Mouse (Mus musculus): ENCODE data around the gene Ppargc1a. TPM values are rescaled to one million over a fixed set of nuclear protein-coding genes. Genes with fewer than 3 reads are reported as not detected.

Gene Ppargc1a
- polyA plus RNA-seq, 1 experiment from 2014 or later, result 23.9 TPM

- Histone ChIP-seq H3K9ac (no peak overlapping the region), H3K9me3 (no peaks in the 10 kb centered on the region), H3K27me3 (no peaks in the 10 kb centered on the region), H3K4me1 (replicated peaks) (no peaks in the 10 kb centered on the region), H3K27ac (replicated peaks) (no peak overlapping the region), H3K36me3 (no peaks in the 10 kb centered on the region), H3K4me3 (no peak overlapping the region), H3K4me2 (no peak overlapping the region)
- ATAC-seq (ENCODE audit: low FRiP score, low read depth), result no peak
- 56% methylated on average over 1 of the region's 1 CpGs for WGBS
Observed at GRCm38 (mm10) chr5:51483768-51484167, 83.8 kb downstream of the Ppargc1a start.

- H3K4me1 ChIP-seq (replicated peaks), result no peaks in the 10 kb centered on the region; the same call in 1 of the 2 replicates
- H3K27ac ChIP-seq (replicated peaks), result no peak overlapping the region
- H3K9ac ChIP-seq, result no peak overlapping the region
- H3K4me2 ChIP-seq, result no peak overlapping the region
- H3K27me3 ChIP-seq, result no peaks in the 10 kb centered on the region
- no peaks in the 10 kb centered on the region for H3K36me3 ChIP-seq
- no peak overlapping the region for H3K4me3 ChIP-seq
- no peaks in the 10 kb centered on the region for H3K9me3 ChIP-seq
- no peak for ATAC-seq (ENCODE audit: low FRiP score, low read depth)
Observed at GRCm38 (mm10) chr5:51479859-51480258, 87.7 kb downstream of the Ppargc1a start.

DNA sequence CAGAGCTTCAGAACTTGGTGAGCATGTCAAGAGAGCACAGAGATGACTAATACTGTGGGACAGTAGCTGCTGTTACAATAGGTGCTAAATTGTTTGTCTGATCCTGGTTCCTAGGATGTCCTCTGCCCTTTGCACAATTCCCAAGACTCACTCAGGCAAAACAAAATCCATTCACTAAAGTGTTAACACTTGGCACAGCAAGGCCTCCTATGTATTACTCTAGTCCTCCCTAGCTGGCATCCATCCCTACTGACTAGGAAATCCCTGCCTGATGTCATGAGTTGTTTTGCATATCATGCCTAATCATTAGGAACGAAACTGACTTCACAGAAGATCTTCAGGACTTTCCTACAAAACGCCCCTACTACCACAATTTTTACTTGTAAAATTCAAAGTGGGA lies 88.1 kb downstream of the Ppargc1a start:
- H3K9ac ChIP-seq, result no peak overlapping the region
- no peak overlapping the region for H3K4me2 ChIP-seq
- H3K9me3 ChIP-seq, result no peaks in the 10 kb centered on the region
- H3K27me3 ChIP-seq, result no peaks in the 10 kb centered on the region
- H3K27ac ChIP-seq (replicated peaks), result no peak overlapping the region
- H3K36me3 ChIP-seq, result no peaks in the 10 kb centered on the region
- 59% methylated on average over 2 of the region's 2 CpGs for WGBS
- no peaks in the 10 kb centered on the region; the same call in 1 of the 2 replicates for H3K4me1 ChIP-seq (replicated peaks)
- no peak overlapping the region for H3K4me3 ChIP-seq
- no peak for ATAC-seq (ENCODE audit: low FRiP score, low read depth)

DNA sequence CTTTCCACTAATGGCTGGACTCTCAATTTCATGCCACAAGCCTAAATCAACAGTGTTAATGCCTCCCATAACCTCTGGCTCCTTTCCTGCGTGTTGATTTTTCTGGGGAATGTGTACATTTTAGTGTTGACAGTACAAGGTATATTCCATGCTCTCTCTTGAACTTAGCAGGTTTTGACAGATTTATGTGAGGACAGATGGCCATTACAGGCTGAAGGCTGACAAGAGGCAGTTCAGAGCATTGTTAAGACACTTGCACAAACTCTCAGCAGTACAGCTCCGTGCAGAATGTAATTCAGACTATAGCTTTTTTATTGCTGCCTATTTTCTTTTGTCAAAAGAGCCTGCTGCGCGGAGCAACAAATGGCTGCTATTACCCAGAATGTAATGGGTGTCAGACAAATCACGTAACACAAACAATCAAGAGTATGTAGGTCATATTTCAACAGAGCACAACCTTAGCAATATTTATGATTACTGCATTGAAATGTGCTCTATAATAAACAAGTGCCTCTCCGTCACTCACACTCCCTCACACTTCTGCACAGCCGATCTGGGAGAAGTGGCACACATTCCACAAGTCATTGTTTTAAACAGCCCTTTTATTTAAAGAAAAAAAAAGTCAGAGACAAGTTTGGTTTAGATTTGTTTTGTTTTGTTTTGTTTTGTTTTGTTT lies 89.1 kb downstream of the Ppargc1a start:
- no peaks in the 10 kb centered on the region for H3K9me3 ChIP-seq
- H3K4me3 ChIP-seq, result no peak overlapping the region
- 22% methylated on average over 7 of the region's 7 CpGs for WGBS
- H3K36me3 ChIP-seq, result no peaks in the 10 kb centered on the region
- ATAC-seq (ENCODE audit: low FRiP score, low read depth), result no peak; the same call in 1 of the 2 replicates
- no peak overlapping the region for H3K9ac ChIP-seq
- no peaks in the 10 kb centered on the region for H3K27me3 ChIP-seq
- H3K4me1 ChIP-seq (replicated peaks), result no peaks in the 10 kb centered on the region; the same call in 1 of the 2 replicates
- no peak overlapping the region for H3K4me2 ChIP-seq
- H3K27ac ChIP-seq (replicated peaks), result no peak overlapping the region

DNA sequence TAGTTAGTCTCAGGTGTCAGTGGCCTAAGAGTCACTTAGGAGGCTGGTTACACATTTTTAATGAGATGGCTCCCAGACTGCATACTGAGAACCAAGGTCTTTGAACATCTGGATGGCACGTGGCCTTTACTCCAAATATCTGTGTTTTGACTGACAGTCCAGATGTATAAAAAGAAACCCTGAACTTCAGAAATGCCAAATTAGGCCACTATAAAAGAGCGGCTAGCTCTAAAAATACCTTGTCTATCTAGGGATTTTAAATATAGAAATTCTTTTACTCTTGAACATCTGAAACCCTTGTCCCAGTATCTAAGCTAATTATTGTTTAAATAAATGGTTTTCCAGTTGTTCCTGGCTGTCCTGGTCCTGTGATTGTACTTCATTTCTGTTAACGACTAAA lies 90.4 kb downstream of the Ppargc1a start:
- Histone ChIP-seq H3K27me3 (no peaks in the 10 kb centered on the region), H3K9ac (no peak overlapping the region), H3K9me3 (no peaks in the 10 kb centered on the region), H3K4me2 (no peak overlapping the region), H3K4me3 (no peak overlapping the region), H3K36me3 (0 out of 2 replicates have a peak, but pooled peaks cover 5% of the 10 kb centered on the region), H3K4me1 (replicated peaks) (no peaks in the 10 kb centered on the region; the same call in 1 of the 2 replicates), H3K27ac (replicated peaks) (no peak overlapping the region)
- no peak for ATAC-seq (ENCODE audit: low FRiP score, low read depth)
- WGBS, result 85% methylated on average over 3 of the region's 3 CpGs

DNA sequence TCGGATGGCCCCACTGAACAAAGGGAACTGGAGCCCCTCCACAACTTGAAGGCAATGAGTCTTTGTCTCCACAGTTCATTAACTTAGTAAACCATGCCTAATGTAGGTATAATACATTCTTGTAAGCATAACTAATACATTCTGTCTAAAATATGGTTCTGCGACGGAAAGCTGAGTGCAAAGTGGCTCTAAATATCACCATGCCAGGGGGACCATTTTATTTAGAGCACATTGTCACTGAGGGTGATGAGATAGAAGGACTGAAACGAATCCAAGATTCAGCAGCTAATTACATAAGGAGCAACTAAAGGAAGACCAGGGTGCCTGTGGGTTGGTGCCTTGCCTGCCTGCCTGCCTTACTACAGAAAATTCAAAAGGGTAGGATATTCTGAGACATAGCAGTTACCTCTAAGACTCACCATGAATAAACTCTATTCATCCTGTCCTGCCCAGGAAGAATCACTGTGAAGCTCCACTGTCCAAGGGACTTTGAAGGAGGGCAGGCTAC lies 92.4 kb downstream of the Ppargc1a start:
- H3K36me3 ChIP-seq, result 0 out of 2 replicates have a peak, but pooled peaks cover 5% of the 10 kb centered on the region
- no peak overlapping the region for H3K27ac ChIP-seq (replicated peaks)
- H3K4me2 ChIP-seq, result no peak overlapping the region
- H3K9ac ChIP-seq, result no peak overlapping the region
- 33% methylated on average over 4 of the region's 4 CpGs for WGBS
- H3K9me3 ChIP-seq, result no peaks in the 10 kb centered on the region
- ATAC-seq (ENCODE audit: low FRiP score, low read depth), result no peak
- H3K4me1 ChIP-seq (replicated peaks), result no peaks in the 10 kb centered on the region; the same call in 1 of the 2 replicates
- H3K4me3 ChIP-seq, result no peak overlapping the region
- H3K27me3 ChIP-seq, result no peaks in the 10 kb centered on the region

GRCm38 (mm10) chr5:51471614-51472013 lies 95.9 kb downstream of the Ppargc1a start:
- Histone ChIP-seq H3K9me3 (no peaks in the 10 kb centered on the region), H3K36me3 (0 out of 2 replicates have a peak, but pooled peaks cover 5% of the 10 kb centered on the region), H3K9ac (no peak overlapping the region), H3K27ac (replicated peaks) (no peak overlapping the region), H3K4me3 (no peak overlapping the region), H3K4me2 (no peak overlapping the region), H3K27me3 (no peaks in the 10 kb centered on the region), H3K4me1 (replicated peaks) (no peaks in the 10 kb centered on the region)
- WGBS, result 32% methylated on average over 4 of the region's 4 CpGs
- no peak for ATAC-seq (ENCODE audit: low FRiP score, low read depth)

DNA sequence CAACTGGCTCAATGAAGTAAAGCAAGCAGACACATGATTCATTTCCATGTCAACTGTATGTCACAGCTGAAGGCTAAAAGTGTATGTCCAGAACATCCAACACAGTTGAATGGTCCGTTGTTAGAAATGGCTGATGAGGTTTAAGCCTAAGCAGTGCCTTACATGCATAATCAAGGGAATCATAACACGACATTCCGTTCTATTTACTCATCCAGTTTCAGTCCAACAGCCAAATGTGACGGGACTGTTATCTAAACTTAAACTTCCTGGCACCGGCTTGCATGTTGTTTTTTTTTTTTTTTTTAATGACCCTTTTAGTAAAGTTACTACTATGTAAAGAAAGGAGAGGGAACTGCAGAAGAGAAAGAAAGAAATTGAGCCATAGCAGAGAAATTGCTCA lies 101.5 kb downstream of the Ppargc1a start:
- H3K27ac ChIP-seq (replicated peaks), result no peak overlapping the region
- ATAC-seq (ENCODE audit: low FRiP score, low read depth), result no peak
- H3K4me1 ChIP-seq (replicated peaks), result no peaks in the 10 kb centered on the region
- no peaks in the 10 kb centered on the region for H3K36me3 ChIP-seq
- no peak overlapping the region for H3K9ac ChIP-seq
- no peak overlapping the region for H3K4me3 ChIP-seq
- H3K4me2 ChIP-seq, result no peak overlapping the region
- 86% methylated on average over 5 of the region's 5 CpGs for WGBS
- H3K9me3 ChIP-seq, result no peaks in the 10 kb centered on the region
- no peaks in the 10 kb centered on the region for H3K27me3 ChIP-seq

- Histone ChIP-seq H3K9me3 (no peaks in the 10 kb centered on the region), H3K27ac (replicated peaks) (no peak overlapping the region), H3K4me3 (no peak overlapping the region), H3K36me3 (no peaks in the 10 kb centered on the region), H3K27me3 (no peaks in the 10 kb centered on the region), H3K4me1 (replicated peaks) (no peaks in the 10 kb centered on the region), H3K4me2 (no peak overlapping the region), H3K9ac (no peak overlapping the region)
- 82% methylated on average over 3 of the region's 3 CpGs for WGBS
- ATAC-seq (ENCODE audit: low FRiP score, low read depth), result no peak
Observed at GRCm38 (mm10) chr5:51452033-51452432, 115.5 kb downstream of the Ppargc1a start.

- no peaks in the 10 kb centered on the region for H3K4me1 ChIP-seq (replicated peaks)
- ATAC-seq (ENCODE audit: low FRiP score, low read depth), result no peak
- no peak overlapping the region for H3K4me2 ChIP-seq
- 85% methylated on average over 1 of the region's 1 CpGs for WGBS
- H3K27me3 ChIP-seq, result no peaks in the 10 kb centered on the region
- no peak overlapping the region for H3K9ac ChIP-seq
- no peak overlapping the region for H3K27ac ChIP-seq (replicated peaks)
- H3K36me3 ChIP-seq, result no peaks in the 10 kb centered on the region
- H3K9me3 ChIP-seq, result no peaks in the 10 kb centered on the region
- H3K4me3 ChIP-seq, result no peak overlapping the region
Observed at GRCm38 (mm10) chr5:51447631-51448030, 119.9 kb downstream of the Ppargc1a start.

DNA sequence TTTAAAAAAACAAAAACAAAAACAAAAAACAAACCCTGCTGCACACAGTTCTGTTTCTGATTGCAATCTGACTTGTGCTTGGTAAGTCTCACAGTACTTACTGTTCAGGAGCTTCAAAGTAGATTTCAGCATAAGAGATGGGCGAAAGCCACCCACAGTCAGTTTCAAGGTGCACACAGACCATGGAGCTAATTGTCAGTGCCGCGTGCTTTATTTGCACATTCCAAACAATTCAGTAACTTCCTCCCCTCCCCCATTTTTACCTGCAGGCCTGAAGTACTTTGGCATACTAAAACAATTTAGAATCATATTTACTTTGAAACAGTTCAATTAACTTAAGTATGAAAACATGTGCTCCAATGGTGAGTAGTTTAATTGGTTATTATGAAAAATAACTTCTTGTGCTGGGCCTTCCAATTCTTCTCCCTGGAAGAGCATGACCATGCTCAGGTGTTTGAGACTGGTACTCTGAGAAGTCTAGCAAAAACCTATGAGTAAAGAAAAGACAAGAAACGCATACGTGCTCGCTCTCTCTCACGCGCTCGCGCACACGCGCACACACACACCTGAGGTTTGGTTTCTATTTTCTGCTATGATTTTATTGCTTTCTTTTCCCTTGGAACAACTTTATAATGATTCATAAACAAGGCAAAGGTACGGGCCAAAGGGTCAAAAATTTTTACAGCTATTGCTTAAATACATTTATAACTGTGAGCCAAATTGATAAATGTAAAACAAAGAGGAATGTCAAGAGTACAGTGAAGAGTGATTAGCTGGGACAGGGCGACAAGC lies 121.0 kb downstream of the Ppargc1a start:
- no peak for ATAC-seq (ENCODE audit: low FRiP score, low read depth)
- Histone ChIP-seq H3K4me3 (no peak overlapping the region), H3K36me3 (no peaks in the 10 kb centered on the region), H3K4me2 (no peak overlapping the region), H3K9me3 (no peaks in the 10 kb centered on the region), H3K9ac (no peak overlapping the region), H3K27ac (replicated peaks) (no peak overlapping the region), H3K4me1 (replicated peaks) (no peaks in the 10 kb centered on the region), H3K27me3 (no peaks in the 10 kb centered on the region)
- 95% methylated on average over 14 of the region's 14 CpGs for WGBS

DNA sequence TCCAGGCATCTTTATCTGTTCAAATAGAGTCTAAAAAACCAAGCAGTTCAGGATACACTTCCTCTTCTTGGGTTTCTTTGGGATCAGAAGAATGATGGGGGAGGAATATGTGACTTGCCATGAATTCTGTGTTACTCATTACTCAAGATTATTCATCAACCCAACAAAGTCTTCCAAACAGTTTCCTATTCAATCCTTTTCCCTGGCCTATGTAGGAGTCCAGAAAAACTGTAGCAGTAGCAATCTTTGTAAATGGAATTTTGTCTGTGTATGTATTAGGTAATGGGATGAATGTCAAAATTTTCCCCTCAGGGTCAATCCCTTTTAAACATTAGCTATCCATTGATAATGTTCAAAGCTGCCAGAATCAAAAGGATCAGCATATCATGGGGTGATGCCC lies 121.8 kb downstream of the Ppargc1a start:
- H3K27ac ChIP-seq (replicated peaks), result no peak overlapping the region
- ATAC-seq (ENCODE audit: low FRiP score, low read depth), result no peak
- H3K9me3 ChIP-seq, result no peaks in the 10 kb centered on the region
- no peak overlapping the region for H3K9ac ChIP-seq
- H3K27me3 ChIP-seq, result no peaks in the 10 kb centered on the region
- H3K36me3 ChIP-seq, result no peaks in the 10 kb centered on the region
- no peak overlapping the region for H3K4me2 ChIP-seq
- no peak overlapping the region for H3K4me3 ChIP-seq
- H3K4me1 ChIP-seq (replicated peaks), result no peaks in the 10 kb centered on the region

All from hindbrain, embryonic 15.5 days (tissue).